Mouse (Mus musculus): ENCODE measurements at regions not wholly inside any gene's neighbourhood (a gene's known extent, or its start where the extent isn't known, plus 50 kb on each side); places are given as distances from the start of the nearest gene placed in this dataset.
A peak's percentile ranks its signal among the peaks of the same experiment; 100 is the strongest.

DNA sequence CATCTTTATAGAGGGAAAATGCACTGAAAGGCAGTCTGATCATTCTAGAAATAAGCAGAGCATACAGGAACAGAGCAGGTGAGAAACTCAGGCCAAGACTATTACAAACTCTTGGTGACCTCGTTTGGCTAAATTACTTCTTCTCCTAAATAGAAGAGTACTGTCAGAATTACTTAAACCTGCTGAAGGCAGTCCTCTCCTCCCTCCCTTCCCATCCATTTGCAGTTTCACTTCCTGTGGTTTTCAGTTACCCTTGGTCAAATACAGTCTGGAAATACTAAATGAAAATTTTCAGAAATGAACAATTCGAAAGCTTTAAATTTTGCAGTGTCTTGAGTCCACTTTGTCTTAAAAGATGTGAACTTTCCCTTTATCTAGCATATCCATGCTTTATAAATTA is 135.8 kb downstream of the Rnd3 start:
- no peak for DNase-seq (ENCODE audit: low spot score)

DNA sequence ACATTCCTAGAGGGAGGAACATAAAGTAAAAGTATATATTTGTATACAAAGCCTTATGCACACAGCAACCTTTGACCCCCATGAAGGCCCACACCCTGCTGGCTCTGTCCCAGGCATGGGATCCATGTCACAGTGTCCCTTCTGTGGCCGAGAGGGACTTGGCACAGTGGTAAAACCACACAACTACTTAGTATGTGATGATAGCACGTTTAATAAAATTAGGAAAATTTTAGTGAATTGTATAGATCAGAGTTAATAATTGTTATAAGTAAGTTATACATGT is 140.7 kb downstream of the Rnd3 start:
- no peak for DNase-seq (ENCODE audit: low spot score)

DNA sequence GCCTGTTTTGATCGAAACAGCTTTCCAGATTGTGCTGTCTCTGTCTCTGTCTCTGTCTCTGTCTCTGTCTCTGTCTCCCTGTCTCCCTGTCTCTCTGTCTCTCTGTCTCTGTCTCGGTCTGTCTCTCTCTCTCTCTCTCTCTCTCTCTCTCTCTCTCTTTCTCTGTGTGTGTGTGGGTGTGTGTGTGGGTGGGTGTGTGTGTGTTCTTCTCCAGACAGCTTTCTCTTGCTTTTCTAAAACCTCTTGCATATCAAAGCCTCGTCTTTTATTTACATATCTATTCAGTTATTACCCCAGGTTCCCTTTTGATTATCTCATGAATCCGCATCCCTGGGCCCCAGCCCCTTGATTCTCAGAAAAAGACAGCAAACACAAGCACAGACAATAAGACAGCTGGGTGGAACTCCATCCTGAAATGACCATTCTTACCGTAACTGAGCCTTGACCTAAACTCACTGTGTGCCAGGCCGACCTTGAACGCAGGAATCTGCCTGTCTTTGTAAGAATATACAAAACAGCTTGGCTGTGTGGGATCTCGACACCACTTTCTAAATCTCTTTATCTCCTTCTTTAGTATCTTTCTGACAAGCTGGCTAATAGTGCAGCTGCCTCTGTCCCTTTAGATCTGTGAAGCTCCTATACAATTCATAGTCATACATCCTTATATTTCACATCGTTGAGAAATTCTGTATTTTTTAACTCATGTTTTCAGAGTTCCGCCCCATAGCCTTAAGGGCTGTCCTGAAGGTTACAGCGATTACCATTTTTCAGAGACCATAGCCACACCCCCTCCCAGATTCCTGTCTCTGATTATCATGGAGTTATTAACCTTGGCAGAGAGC is 141.3 kb downstream of the Rnd3 start:
- DNase-seq (ENCODE audit: low spot score) = no peak

DNA sequence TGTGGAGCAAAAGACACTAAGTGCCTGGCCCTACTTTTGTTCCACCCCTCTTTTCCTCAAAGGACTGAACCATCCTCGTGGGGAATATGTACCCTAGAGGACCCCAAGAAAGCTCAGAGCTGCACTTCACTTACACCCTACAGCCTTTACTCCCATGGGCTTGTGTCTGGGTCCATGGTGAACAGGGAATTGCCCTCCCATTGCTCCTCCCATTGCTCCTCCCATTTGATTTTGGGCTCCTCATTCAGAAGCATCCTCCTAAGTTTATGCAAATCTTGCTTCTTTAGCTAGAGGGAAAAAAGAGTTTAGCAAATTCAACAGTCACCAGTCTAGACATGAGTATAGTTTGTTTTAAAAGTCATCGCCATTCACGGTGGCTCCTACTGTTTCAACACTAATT is 142.1 kb downstream of the Rnd3 start:
- DNase-seq (ENCODE audit: low spot score) = no peak

DNA sequence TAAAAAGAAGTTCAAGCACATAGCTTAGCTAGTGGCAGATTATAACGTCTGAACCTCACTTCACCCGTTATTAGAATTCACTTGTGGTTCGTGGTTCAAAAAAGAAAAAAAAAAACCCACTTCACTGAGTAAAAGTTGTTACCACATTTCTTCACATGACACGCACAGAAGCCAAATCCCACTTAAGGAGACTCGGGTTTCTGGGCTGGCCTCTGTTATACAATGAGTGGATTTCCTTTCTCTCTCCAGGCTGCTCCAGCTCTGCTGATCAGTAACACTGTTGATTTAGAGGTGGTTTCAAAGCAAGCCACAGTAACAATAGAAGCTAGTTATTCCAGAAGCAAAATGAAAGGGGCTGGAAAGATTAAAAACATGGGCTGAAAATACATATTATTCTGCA is 147.4 kb downstream of the Rnd3 start:
- no peak for DNase-seq (ENCODE audit: low spot score)

DNA sequence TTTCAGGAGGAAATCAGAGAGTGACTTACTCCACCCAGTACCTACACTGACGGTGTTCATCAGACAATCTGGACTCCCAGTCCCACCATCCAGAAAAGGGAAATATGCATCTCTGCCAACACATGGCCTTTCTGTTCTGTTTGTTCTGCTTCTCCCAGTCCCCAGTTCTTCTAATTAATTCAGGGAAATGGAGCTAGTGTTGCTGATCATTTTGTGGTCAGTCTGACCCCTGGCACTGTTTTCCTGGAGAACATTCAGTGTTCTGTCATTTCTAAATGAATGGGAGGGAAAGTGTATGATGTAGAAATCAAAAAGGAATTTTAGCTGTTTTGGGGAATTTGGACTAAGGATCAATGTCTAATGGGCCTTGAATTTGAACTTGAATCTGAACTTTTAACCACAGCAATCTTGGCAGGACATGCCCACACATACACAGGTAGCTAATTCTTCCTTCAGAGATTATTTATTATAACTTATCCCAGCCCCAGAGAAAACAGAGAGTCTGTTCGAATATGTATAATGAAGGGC is 165.0 kb downstream of the Rnd3 start:
- no peak for DNase-seq (ENCODE audit: low spot score)

DNA sequence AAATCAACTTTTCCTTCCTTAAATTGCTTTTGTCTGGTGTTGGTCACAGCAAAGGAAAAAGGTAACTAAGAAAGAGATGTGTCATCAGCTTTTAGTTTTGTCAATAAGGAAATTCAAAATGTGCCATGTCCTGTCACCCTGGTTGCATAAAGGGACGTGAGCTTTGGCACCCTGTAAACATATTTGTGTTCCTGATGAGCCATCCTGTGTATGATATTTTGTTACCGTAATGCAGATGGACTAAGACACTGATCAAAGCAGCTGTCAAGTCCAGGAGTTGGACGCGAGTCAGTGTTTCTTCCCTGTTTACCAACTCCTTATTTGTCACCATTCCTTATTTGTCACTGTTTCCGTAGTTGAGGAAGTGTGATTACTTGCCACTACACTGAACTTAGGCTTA is 166.3 kb downstream of the Rnd3 start:
- DNase-seq (ENCODE audit: low spot score) = no peak

DNA sequence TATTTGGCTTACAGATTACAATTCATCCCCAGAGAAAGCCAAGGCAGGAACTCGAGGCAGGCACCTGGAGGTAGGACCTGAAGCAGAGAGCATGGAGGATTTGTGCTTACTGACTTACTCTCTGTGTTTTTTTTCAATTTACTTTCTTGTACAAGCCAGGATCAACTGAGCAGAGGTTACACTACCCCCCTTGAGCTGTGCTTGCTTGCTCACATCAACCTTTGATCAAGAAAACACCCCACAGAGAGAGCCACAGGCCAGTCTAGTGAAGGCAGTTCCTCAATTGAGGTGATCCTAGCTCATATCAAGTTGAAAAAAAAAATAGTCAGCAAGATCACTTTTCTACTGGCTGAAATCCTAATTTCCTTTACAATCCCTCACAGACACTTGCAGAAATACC is 170.6 kb downstream of the Rnd3 start:
- no peak for DNase-seq (ENCODE audit: low spot score)

DNA sequence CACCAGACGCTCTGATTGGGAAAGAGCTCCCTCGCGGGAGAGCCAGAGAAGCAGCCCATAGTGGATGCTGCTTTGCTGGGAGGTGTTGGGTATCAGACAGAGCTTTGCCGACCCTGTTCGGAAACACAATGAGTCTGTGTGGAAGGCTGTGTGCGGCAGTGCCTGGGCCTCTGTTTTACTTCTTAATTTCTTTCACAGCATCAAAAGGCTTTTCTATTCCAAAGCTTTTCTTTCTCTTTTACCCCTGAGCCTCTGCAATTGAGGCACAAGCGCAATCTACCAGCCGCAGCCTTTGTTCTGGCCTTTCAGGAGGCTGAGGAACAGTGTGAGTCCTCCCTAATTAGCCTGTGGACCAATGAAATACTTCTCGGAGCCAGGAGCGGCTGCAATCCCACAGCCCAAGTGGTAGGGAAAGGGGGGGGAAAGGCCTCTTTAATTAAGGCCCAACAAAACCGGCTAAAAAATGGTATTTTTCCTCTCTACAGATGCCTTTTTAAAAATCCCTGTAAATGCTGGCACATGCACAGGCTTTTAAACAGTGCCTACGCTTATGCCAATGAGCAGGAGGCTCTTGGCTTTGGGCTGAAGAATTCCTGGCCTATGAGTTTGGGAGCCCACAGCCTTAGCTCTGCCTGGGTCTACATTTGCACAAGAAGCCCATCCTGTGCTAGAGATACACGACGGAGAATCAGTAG is 177.6 kb downstream of the Rnd3 start:
- DNase-seq (ENCODE audit: low spot score) = no peak

DNA sequence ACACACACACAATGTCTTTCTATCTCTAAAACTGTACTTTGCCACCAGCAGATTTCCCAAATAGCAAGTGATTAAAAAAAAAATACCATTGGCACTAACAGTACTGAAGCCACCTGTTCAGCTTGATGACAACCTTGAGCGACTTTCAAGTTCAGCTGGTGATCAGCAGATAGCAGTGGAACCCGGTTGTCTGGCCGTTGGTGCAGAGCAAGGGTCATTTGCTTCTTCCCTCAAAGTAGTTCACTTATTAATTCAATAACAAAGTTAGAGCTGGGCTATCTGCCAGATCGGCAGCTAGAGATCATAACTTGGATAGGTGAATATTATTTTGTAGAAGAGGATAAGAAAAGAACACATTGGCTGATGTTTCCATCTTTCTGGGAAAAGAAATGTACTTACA is 180.5 kb downstream of the Rnd3 start:
- no peak for DNase-seq (ENCODE audit: low spot score)

DNA sequence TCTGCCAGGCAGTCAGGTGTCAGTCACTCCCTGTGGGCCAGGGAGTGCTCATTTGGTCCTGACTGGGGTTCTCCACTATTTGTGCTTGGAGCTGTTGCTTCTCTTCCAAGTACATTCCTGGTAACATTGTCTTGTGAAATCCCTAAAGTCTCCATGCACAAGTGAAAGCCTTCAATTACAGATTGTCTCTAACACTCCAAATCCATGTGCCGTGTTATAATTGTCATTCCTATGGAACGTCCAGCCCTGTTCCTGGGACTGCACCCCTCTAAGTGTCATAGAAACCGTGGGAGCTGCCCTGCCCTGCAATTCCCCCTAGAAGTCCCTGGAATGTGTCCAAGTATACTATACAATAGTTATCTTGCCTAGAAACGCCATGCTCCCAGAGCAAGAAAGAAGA is 181.1 kb downstream of the Rnd3 start:
- DNase-seq (ENCODE audit: low spot score) = no peak

DNA sequence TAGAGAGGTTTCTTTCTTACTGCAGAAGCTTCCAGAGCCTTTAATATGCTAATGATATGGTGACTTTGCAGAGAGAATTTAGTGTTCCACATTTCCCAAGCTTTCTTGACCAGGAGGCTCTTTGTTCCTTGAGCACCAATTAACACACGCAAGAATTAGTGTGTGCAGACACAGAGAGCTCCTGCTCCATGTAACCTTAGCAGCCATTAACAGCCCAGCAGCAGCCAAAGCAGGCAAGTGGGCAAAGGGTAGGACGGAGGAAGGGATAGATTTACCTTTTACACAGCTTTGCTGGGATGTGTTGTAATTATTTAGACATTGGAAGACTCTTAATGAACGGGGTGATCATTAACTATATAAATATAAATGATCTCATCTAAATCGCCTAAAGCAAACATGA is 181.8 kb downstream of the Rnd3 start:
- DNase-seq (ENCODE audit: low spot score) = no peak

DNA sequence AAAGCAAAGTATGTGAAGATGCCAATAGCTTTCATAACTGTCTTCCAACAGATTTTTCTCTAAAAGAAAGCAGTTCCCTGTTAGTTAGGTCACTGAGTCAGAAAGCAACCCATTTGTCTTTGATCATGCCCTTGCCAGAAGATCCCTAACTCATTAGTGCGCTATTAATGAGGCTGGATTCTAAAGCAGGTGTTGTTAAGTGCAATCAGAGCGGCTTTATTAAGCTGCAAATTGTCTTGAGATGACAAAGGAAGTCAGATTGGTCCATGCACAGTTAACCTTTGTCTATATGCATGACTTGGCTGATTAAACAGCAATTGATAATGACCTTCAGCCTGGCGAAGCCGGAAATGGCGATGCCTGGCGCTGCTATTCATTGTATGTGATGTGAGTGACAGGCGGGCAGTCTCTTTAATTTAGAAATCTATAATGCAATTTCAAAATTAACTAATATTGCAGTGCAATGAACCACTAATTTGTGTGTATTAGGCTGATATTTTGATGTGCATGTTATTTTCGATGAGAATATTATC is 183.4 kb downstream of the Rnd3 start:
- no peak for DNase-seq (ENCODE audit: low spot score)

DNA sequence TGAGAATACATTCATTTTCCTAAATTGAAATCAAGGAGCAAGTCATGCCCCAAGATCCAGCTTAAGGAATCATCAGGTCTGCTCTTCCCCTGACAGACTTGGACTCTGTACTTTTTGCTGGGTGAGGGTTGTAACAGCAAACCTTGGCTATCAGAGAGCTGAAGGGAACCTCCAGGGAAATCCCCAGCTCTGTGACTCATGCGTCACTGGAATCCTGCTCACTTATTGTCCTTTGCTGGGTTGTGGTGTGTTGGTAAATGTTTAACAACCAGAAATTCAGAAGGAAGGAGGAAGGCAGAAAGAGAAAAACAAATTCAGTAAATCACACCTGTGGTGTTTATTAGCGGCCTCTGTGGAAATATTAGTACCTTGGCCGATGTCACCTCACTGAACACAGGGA is 184.8 kb downstream of the Rnd3 start:
- no peak for DNase-seq (ENCODE audit: low spot score)

DNA sequence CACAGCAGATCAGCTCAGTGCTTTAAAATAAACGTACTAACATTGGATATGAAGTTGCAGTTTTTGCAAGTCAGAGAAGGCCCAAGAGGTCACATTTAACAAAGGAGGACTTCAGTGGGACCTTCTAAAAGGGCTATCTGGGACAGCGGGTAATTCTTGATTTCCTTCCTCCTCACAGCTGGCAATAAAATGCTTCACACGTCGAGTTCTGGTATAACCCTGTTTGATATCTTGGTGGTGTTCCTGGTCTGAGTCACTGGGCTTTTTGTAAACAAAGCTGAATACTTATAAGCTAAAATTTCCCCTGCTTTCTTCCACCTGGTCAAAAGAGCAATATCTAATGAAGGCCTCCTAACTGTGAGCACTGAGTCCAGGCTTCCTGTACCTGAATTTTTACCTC is 187.9 kb downstream of the Rnd3 start:
- DNase-seq (ENCODE audit: low spot score) = no peak

DNA sequence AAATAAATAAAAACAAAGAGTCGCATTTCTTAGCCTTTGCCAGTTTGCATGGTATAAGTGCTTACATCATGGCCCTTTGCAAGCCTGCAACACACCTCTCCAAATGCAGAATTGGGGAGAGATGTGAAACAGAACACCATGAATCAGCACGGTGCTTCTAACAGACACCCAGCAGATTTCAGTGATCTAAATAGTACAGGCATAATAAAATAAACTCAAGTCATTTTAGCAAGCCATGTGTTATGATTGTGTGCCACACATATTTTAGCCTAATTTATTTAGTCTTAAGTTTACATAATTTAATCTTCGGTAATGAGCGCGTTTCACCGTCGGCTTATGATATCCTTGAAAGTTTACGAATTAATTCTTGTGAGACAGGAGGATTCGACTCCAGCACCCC is 189.6 kb downstream of the Rnd3 start:
- no peak for DNase-seq (ENCODE audit: low spot score)

DNA sequence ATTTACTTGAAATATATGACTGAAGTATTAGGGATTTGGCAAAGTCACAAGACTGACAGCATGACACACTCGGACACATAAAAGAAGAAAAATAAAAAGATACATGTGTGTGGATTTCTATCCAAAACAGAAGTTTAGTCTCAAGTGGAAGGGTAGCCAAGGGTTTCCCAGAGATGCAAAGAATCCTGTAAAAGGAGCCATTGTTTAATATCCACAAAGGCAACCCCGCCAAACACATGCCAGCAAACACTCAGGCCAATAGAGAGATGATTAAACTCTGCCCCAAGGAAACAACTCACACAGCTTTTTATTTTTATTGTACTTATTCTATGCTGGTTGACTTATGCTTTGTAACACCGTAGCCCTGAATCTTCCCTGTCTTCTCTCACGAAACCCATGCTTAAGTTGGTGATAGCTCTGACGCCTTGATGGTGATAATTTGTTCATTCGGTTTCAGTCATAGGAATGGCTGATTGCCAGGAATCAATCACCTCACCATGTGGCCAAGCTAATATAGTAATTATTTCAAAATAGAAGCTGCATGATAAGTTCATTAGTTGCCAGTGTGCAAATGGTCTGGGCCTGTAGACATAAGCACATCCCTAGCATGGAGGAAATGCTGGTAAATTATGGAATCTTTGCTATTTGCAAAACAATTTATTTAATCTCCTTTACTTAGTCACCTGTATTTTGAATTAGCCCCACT is 194.4 kb downstream of the Rnd3 start:
- DNase-seq (ENCODE audit: low spot score) = no peak

DNA sequence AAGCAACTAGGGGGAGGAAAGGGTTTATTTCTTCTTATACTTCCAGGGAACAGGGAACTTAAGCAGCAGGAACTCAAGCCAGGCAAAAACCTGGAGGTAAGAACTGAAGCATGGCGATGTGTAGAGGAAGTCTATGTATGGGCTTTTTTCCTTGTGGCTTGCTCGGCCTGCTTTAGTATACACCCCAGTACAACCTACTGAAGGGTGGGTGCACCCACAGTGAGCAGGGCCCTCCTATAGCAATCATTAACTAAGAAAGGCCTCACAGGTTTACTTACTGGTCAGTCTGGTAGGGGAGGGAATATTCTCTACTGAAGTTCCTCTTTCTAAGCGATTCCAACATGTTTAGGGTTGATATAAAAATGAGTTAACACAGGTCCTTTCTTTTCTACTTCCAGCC is 197.9 kb downstream of the Rnd3 start:
- DNase-seq (ENCODE audit: low spot score) = no peak

DNA sequence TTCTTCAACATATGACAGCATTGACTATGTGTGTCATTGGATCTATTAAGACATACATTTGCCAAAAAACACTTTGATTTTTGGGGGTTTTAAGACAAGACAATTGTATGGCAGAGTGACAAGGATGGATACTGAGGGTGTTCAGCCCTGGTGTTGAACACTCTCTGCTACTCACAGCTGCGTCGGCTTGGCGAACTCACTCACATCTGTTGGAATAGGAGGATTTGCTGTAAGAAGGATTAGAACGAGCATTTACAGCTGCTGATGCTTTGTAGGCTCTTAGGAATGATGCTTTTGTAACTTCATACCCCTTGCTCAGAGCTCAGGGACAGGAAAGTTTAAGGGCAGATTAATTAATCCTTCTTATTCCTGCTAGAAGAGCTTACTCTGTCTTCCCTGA is 199.2 kb downstream of the Rnd3 start:
- no peak for DNase-seq (ENCODE audit: low spot score)

DNA sequence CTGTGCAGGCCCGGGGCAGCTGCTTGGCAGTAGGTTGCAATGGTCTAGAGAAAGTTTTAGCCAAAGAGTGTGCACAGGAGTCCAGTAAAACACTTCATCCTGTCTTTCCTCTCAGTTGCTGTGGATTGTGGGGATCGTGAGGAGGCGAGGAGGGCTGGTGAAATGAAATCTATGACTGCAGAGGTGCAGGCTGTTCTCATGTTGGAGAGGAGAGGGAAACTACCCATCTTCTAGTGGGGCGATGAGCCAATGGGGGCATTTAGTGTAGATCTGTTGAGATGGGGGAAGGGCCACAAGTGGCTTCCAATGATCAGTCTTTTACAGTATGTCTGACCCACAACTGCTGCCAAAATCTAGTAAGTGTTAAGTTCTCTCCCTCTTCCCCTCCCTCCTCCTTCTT is 203.4 kb downstream of the Rnd3 start:
- DNase-seq (ENCODE audit: low spot score) = no peak

DNA sequence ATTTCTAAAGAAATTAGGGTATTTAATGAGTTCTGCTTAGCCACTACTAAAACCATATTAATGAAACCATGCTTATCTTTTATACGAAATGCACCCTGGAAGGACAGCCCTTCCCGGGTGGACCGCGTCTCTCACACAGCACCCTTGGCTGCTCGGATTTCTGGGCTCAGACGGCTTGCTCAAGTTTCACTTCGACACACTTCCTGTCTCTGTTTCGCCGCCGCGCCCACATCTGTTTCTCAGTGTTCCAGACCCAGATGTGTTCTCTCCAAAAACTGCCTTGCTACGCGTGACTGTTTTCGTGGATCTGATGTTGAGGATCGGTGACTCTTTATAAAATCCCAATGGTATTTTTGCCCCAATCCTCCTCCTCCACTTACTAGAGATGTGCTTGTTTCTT is 205.7 kb downstream of the Rnd3 start:
- DNase-seq (ENCODE audit: low spot score) = peak; percentile 38

DNA sequence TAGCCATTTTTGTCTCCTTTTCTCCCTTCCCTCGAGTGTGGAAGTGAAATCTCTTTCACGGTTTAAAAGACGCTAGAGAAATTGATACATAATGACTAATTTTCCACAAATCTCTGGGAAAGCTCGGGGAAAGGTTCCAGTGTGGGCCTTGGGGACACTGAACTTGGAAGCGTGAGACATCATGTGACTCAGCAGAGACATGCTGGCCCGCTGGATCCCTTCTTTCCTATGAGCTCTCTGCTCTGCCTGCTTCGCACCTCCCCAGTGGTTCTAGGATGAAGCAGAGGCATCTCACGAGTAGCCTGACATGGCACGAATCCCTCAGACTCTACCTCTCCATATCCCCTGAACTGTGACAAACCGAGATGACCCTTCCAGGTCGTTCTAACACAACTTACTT is 206.2 kb downstream of the Rnd3 start:
- peak; percentile 3 for DNase-seq (ENCODE audit: low spot score)

DNA sequence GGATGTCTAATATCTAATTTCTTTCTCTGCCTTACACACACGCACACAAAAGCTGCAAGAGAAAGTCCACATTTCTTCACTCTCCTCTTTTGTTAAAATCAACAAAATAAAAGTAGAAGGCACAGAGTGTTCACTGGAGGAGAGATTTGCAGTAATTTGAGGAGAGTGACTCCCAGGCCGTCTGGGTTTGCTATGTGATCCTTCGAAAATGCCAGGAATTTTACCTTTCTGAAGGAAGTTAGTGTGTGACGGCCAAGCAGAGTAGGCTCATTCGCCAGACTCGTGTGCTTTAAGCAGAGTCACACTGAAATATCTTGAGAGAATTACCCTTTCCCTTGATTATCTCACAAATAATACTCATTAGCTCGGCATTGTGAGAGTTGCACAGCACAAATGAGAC is 216.0 kb downstream of the Rnd3 start:
- no peak for DNase-seq (ENCODE audit: low spot score)
